Mouse (Mus musculus): ENCODE measurements around the gene Prkn.

GRCm38 (mm10) chr17:11736531-11736930 is 896.3 kb downstream of the Prkn start:
- TF ChIP-seq CTCF (IDR thresholded peaks at IDR 0.05; ENCODE audit: low read depth, low read length), result no peak
- TF ChIP-seq GATA1 (IDR thresholded peaks at IDR 0.05; ENCODE audit: borderline replicate concordance, low read length), result no peak
- TF ChIP-seq GATA2 (IDR thresholded peaks at IDR 0.05; ENCODE audit: borderline replicate concordance, low read depth, low read length), result no peak

All from G1E (cell line).